Mouse (Mus musculus) heart, postnatal 14 days (tissue): ENCODE data around the gene Prkag1. TPM values are rescaled to one million over a fixed set of nuclear protein-coding genes. Genes with fewer than 3 reads are reported as not detected.
A peak's percentile ranks its signal among the peaks of the same experiment; 100 is the strongest.

Experiments
- DNase-seq, 2 experiments: peaks; one replicate each; pipeline ENCODE4 v3.0.0; 2021 to 2022
- intact Hi-C: fragments of 180-260 bp; cut with DNase I; formaldehyde crosslinking; loops from one replicate; pipeline ENCODE4 v1.15.1; 2025
- long read RNA-seq, 2 experiments: library from polyadenylated mRNA; stranded (forward); transcript quantifications; one replicate each; pipeline ENCODE4 v2.0.0; 2021
- total RNA-seq, 2 experiments: library from RNA; stranded (reverse); gene quantifications; 2 replicates each; pipeline ENCODE4 v1.2.3; 2021

Gene Prkag1
- 10 to 100 TPM; 91.8 to 93.6 TPM for total RNA-seq
- long read RNA-seq, experiment 1, transcript Prkag1-201 (12 exons, 1,652 nt) = major isoform, 115 of 155 reads
- long read RNA-seq, experiment 1, partial matches to known transcripts = 9 of 155 reads
- long read RNA-seq, experiment 1, other reads (novel, unspliced or antisense) = 31 of 155 reads
- long read RNA-seq, experiment 2, transcript Prkag1-201 (12 exons, 1,652 nt) = major isoform, 100 of 121 reads
- long read RNA-seq, experiment 2, partial matches to known transcripts = 5 of 121 reads
- long read RNA-seq, experiment 2, other reads (novel, unspliced or antisense) = 16 of 121 reads

- DNase-seq = peak; percentile 97 to 99
- intact Hi-C loops = loop anchor here (5.0 kb wide), 1 partner anchor 36 kb away; no protein-coding TSS in a partner anchor
These were observed at the start of gene Prkag1 for GRCm38 (mm10) chr15:98830736-98831683. Gene Prkag1, minus strand, starts transcription at chr15:98831521.

GRCm38 (mm10) chr15:98877331-98877730 lies 46.0 kb upstream of the Prkag1 start:
- DNase-seq = peak; percentile 49 to 82
- intact Hi-C loops = loop anchor here (2.0 kb wide), 2 partner anchors 25 to 117 kb away; no protein-coding TSS in a partner anchor

GRCm38 (mm10) chr15:98871916-98872888 lies 40.9 kb upstream of the Prkag1 start:
- DNase-seq = peak; percentile 89 to 92
- intact Hi-C loops = no loop called here

- peak; percentile 47 to 68 for DNase-seq
These were observed 40.0 kb upstream of the Prkag1 start, which contains the start of gene Kmt2d for GRCm38 (mm10) chr15:98871070-98871915. Gene Kmt2d, minus strand, starts transcription at chr15:98871204.

GRCm38 (mm10) chr15:98870179-98871069 lies 39.1 kb upstream of the Prkag1 start:
- intact Hi-C loops = no loop called here
- DNase-seq = peak; percentile 47 to 51

More at GRCm38 (mm10) chr15:98871070-98871915, 40.0 kb upstream of the Prkag1 start, which contains the start of gene Kmt2d:
- intact Hi-C loops = no loop called here

- peak in 1 of 2 experiments; percentile 34 for DNase-seq
- intact Hi-C loops = loop anchor here (5.0 kb wide), 1 partner anchor 37 kb away; the partner anchor contains the start of gene Prkag1
These were observed 38.2 kb upstream of the Prkag1 start for GRCm38 (mm10) chr15:98869342-98870178.

- intact Hi-C loops = loop anchor here (5.0 kb wide), 1 partner anchor 36 kb away; the partner anchor contains the start of gene Prkag1
- peak in 1 of 2 experiments; percentile 17 for DNase-seq
These were observed 37.2 kb upstream of the Prkag1 start for GRCm38 (mm10) chr15:98868346-98869063.

- intact Hi-C loops = loop anchor here (5.0 kb wide), 1 partner anchor 35 kb away; the partner anchor contains the start of gene Prkag1
- DNase-seq = peak; percentile 49 to 63
These were observed 36.0 kb upstream of the Prkag1 start for GRCm38 (mm10) chr15:98867321-98867720.

- intact Hi-C loops = loop anchor here (5.0 kb wide), 1 partner anchor 34 kb away; the partner anchor contains the start of gene Prkag1
These were observed 35.2 kb upstream of the Prkag1 start for GRCm38 (mm10) chr15:98866501-98866900.

GRCm38 (mm10) chr15:98865771-98866170 lies 34.5 kb upstream of the Prkag1 start:
- DNase-seq = no peak
- intact Hi-C loops = loop anchor here (5.0 kb wide), 1 partner anchor 33 kb away; the partner anchor contains the start of gene Prkag1

More at GRCm38 (mm10) chr15:98866501-98866900, 35.2 kb upstream of the Prkag1 start:
- no peak for DNase-seq

GRCm38 (mm10) chr15:98864951-98865350 lies 33.6 kb upstream of the Prkag1 start:
- DNase-seq = no peak
- intact Hi-C loops = loop anchor here (5.0 kb wide), 1 partner anchor 33 kb away; the partner anchor contains the start of gene Prkag1

- intact Hi-C loops = no loop called here
- DNase-seq = no peak
These were observed 32.2 kb upstream of the Prkag1 start for GRCm38 (mm10) chr15:98863451-98863958.

- intact Hi-C loops = no loop called here
- peak in 1 of 2 experiments; percentile 5 for DNase-seq
These were observed 30.5 kb upstream of the Prkag1 start for GRCm38 (mm10) chr15:98861701-98862410.

GRCm38 (mm10) chr15:98860921-98861320 lies 29.6 kb upstream of the Prkag1 start:
- no peak for DNase-seq
- intact Hi-C loops = no loop called here
